Mouse (Mus musculus) heart, adult 2 months (tissue): ENCODE measurements around the gene Gpr62.

Experiments used
- CTCF ChIP-seq: fragments of 200-600 bp; IDR thresholded peaks from 2 replicates; pipeline ENCODE4 v1.8.1; 2022; ENCODE audit warnings: antibody characterized with exemption, mild to moderate bottlenecking, moderate library complexity
- POLR2A ChIP-seq: fragments of 200-500 bp; IDR thresholded peaks from 2 replicates; pipeline ENCODE4 v1.6.1; 2011; ENCODE audit warnings: mild to moderate bottlenecking, low read depth, low read length, control low read depth; ENCODE audit not compliant: insufficient read depth

- TF ChIP-seq POLR2A = no peak
- TF ChIP-seq CTCF = no peak
Measured at GRCm38 (mm10) chr9:106452351-106452750, 13.4 kb downstream of the Gpr62 start.
